Mouse (Mus musculus) MEL (cell line): ENCODE results near the gene Ly6f. TPM values are rescaled to one million over a fixed set of nuclear protein-coding genes. Genes with fewer than 3 reads are reported as not detected.

Experiments used
- DNase-seq: peaks from one replicate; pipeline ENCODE4 v3.0.0; 2011; ENCODE audit warnings: low read depth, low spot score
- H3K27ac ChIP-seq: 2 replicates; pipeline ENCODE4 v1.5.1; 2012; ENCODE audit warnings: low read depth, mild to moderate bottlenecking, control low read depth, low read length, moderate library complexity; ENCODE audit not compliant: control insufficient read depth
- H3K27me3 ChIP-seq, 2 experiments: fragments of 150-350 bp in 1 of 2; sonication (generic) in 1 of 2; 2 replicates each; pipeline ENCODE4 v1.6.1; 2012; ENCODE audit warnings: low read length in 2 of 2, mild to moderate bottlenecking in 2 of 2, improper control_type of control experiment in 1 of 2, moderate library complexity in 1 of 2; ENCODE audit not compliant: insufficient read depth in 2 of 2, control insufficient read depth in 1 of 2
- H3K36me3 ChIP-seq, 2 experiments: 2 replicates each; pipeline ENCODE4 v1.6.1; 2012 to 2014; ENCODE audit warnings: low read length in 2 of 2, improper control_type of control experiment in 1 of 2, inconsistent platforms in 1 of 2, mild to moderate bottlenecking in 1 of 2; ENCODE audit not compliant: insufficient read depth in 2 of 2, control insufficient read depth in 1 of 2
- H3K4me1 ChIP-seq, 2 experiments: fragments of 150-350 bp in 1 of 2; sonication (generic) in 1 of 2; 2 replicates each; pipeline ENCODE4 v1.6.1; 2012; ENCODE audit warnings: low read length in 2 of 2, improper control_type of control experiment in 1 of 2, mild to moderate bottlenecking in 1 of 2; ENCODE audit not compliant: insufficient read depth in 2 of 2, control insufficient read depth in 1 of 2
- H3K4me3 ChIP-seq, 2 experiments: fragments of 150-350 bp in 1 of 2; sonication (generic) in 1 of 2; 2 replicates each; pipeline ENCODE4 v1.5.1; 2012; ENCODE audit warnings: low read depth in 2 of 2, low read length in 2 of 2, mild to moderate bottlenecking in 2 of 2, moderate library complexity in 2 of 2, control low read depth in 1 of 2, improper control_type of control experiment in 1 of 2; ENCODE audit not compliant: control insufficient read depth in 1 of 2, insufficient read depth in 1 of 2
- H3K79me2 ChIP-seq: 2 replicates; pipeline ENCODE4 v1.6.1; 2012; ENCODE audit warnings: mild to moderate bottlenecking, low read length, moderate library complexity; ENCODE audit not compliant: control insufficient read depth, poor library complexity, insufficient read depth
- H3K9ac ChIP-seq: 2 replicates; pipeline ENCODE4 v1.6.1; 2012; ENCODE audit warnings: low read depth, mild to moderate bottlenecking, control low read depth, low read length, moderate library complexity; ENCODE audit not compliant: control insufficient read depth, poor library complexity, severe bottlenecking
- H3K9me3 ChIP-seq: fragments of 150-350 bp; sonication (generic); replicated peaks from 2 replicates; pipeline ENCODE4 v1.6.1; 2012; ENCODE audit warnings: mild to moderate bottlenecking, low read length, improper control_type of control experiment, moderate library complexity; ENCODE audit not compliant: insufficient read depth
- CHD2 ChIP-seq: IDR thresholded peaks from 2 replicates; pipeline ENCODE4 v1.6.1; 2011; ENCODE audit warnings: low read length, improper control_type of control experiment
- CTCF ChIP-seq, 3 experiments: IDR thresholded peaks in 2 of 3; conservative IDR thresholded peaks in 1 of 3; 2 replicates each; pipeline ENCODE4 v1.5.1; 2011 to 2012; ENCODE audit warnings: low read length in 3 of 3, low read depth in 2 of 3, mild to moderate bottlenecking in 2 of 3, improper control_type of control experiment in 1 of 3, inconsistent platforms in 1 of 3, mixed read lengths in 1 of 3, moderate library complexity in 1 of 3; ENCODE audit not compliant: control insufficient read depth in 1 of 3, insufficient read depth in 1 of 3, poor library complexity in 1 of 3, severe bottlenecking in 1 of 3
- EP300 ChIP-seq, 2 experiments: IDR thresholded peaks; 2 replicates each; pipeline ENCODE4 v1.6.1; 2011; ENCODE audit warnings: improper control_type of control experiment in 2 of 2, low read length in 2 of 2, low read depth in 1 of 2, mild to moderate bottlenecking in 1 of 2
- GABPA ChIP-seq: IDR thresholded peaks from 2 replicates; pipeline ENCODE4 v1.6.1; 2012; ENCODE audit warnings: low read depth, mild to moderate bottlenecking, inconsistent platforms, low read length, improper control_type of control experiment, moderate library complexity
- HCFC1 ChIP-seq: IDR thresholded peaks from 2 replicates; pipeline ENCODE4 v1.6.1; 2012; ENCODE audit warnings: low read depth, mild to moderate bottlenecking, inconsistent platforms, low read length, improper control_type of control experiment, moderate library complexity
- JUND ChIP-seq: IDR thresholded peaks from 2 replicates; pipeline ENCODE4 v1.6.1; 2011; ENCODE audit warnings: low read depth, mild to moderate bottlenecking, improper control_type of control experiment, low read length
- MAZ ChIP-seq: IDR thresholded peaks from 2 replicates; pipeline ENCODE4 v1.6.1; 2012; ENCODE audit warnings: low read depth, mild to moderate bottlenecking, inconsistent platforms, low read length, improper control_type of control experiment
- RAD21 ChIP-seq: IDR thresholded peaks from 2 replicates; pipeline ENCODE4 v1.6.1; 2011; ENCODE audit warnings: mild to moderate bottlenecking, low read depth, low read length, improper control_type of control experiment
- SIN3A ChIP-seq: IDR thresholded peaks from 2 replicates; pipeline ENCODE4 v1.6.1; 2012; ENCODE audit warnings: low read length, improper control_type of control experiment, inconsistent platforms
- TAL1 ChIP-seq: IDR thresholded peaks from 2 replicates; pipeline ENCODE4 v1.6.1; 2012; ENCODE audit warnings: mild to moderate bottlenecking, inconsistent platforms, low read length, moderate library complexity, mixed read lengths
- USF1 ChIP-seq: IDR thresholded peaks from 2 replicates; pipeline ENCODE4 v1.6.1; 2014; ENCODE audit warnings: low read depth, mild to moderate bottlenecking, inconsistent platforms, low read length, improper control_type of control experiment, moderate library complexity
- USF2 ChIP-seq, 2 experiments: IDR thresholded peaks; 2 replicates each; pipeline ENCODE4 v1.6.1; 2011 to 2012; ENCODE audit warnings: improper control_type of control experiment in 2 of 2, low read length in 2 of 2, borderline replicate concordance in 1 of 2, inconsistent platforms in 1 of 2, low read depth in 1 of 2, mild to moderate bottlenecking in 1 of 2; ENCODE audit not compliant: insufficient read depth in 1 of 2
- ZKSCAN1 ChIP-seq: IDR thresholded peaks from 2 replicates; pipeline ENCODE4 v1.6.1; 2012; ENCODE audit warnings: low read depth, mild to moderate bottlenecking, inconsistent platforms, low read length, improper control_type of control experiment, moderate library complexity
- polyA plus RNA-seq, 2 experiments: library from polyadenylated mRNA; stranded (reverse) in 1 of 2; unstranded in 1 of 2; fragments of >175 nt in 1 of 2; fragments of >200 nt in 1 of 2; gene quantifications; 2 replicates each; pipeline versions ENCODE4 v1.2.1 to v1.2.4; 2012; ENCODE audit warnings: low replicate concordance in 2 of 2, low read depth in 1 of 2; ENCODE audit not compliant: insufficient read length in 2 of 2, insufficient read depth in 1 of 2, missing spikeins in 1 of 2
- total RNA-seq: library from RNA; depleted of rRNA; stranded (reverse); fragments of 300-350 nt; gene quantifications from 2 replicates; pipeline ENCODE4 v1.2.3, GENCODE M21; 2012

Gene Ly6f
- total and polyA plus RNA-seq, 3 experiments = not detected

- H3K4me1 ChIP-seq = no peaks in the 10 kb centered on the region
These were observed 24.2 kb downstream of the Ly6f start for GRCm38 (mm10) chr15:75292377-75292776.

GRCm38 (mm10) chr15:75293873-75294385 lies 25.7 kb downstream of the Ly6f start:
- DNase-seq = no peak
- TF ChIP-seq JUND (no peak), RAD21 (no peak), EP300 (IDR thresholded peaks at IDR 0.05; ENCODE audit: low read depth in 1 of 2, low read length in 2 of 2) (no peak), USF1 (no peak), GABPA (no peak), HCFC1 (no peak), TAL1 (no peak), CHD2 (no peak), USF2 (IDR thresholded peaks at IDR 0.05; ENCODE audit: borderline replicate concordance in 1 of 2, insufficient read depth in 1 of 2, low read depth in 1 of 2, low read length in 2 of 2) (no peak), MAZ (no peak)
- no peaks in the 10 kb centered on the region for H3K36me3 ChIP-seq
- no peaks in the 10 kb centered on the region for H3K27me3 ChIP-seq
- no peak overlapping the region for H3K4me3 ChIP-seq
- H3K9me3 ChIP-seq = no peaks in the 10 kb centered on the region
- no peak overlapping the region for H3K9ac ChIP-seq
- H3K79me2 ChIP-seq = no peaks in the 10 kb centered on the region
- no peaks in the 10 kb centered on the region for H3K4me1 ChIP-seq
- H3K27ac ChIP-seq = no peak overlapping the region

More at GRCm38 (mm10) chr15:75292377-75292776, 24.2 kb downstream of the Ly6f start:
- Histone ChIP-seq H3K4me3 (no peak overlapping the region), H3K27me3 (no peaks in the 10 kb centered on the region), H3K79me2 (no peaks in the 10 kb centered on the region), H3K9ac (no peak overlapping the region), H3K27ac (no peak overlapping the region), H3K36me3 (no peaks in the 10 kb centered on the region), H3K9me3 (no peaks in the 10 kb centered on the region)
- no peak for DNase-seq
- TF ChIP-seq SIN3A (no peak), ZKSCAN1 (no peak), CTCF (IDR thresholded peaks at IDR 0.05 in 2 of 3, conservative IDR thresholded peaks at IDR 0.05 in 1 of 3; ENCODE audit: control insufficient read depth in 1 of 3, insufficient read depth in 1 of 3, low read depth in 2 of 3, low read length in 3 of 3, poor library complexity in 1 of 3, severe bottlenecking in 1 of 3) (no peak)
- TF ChIP-seq, all 39 proteins: peak for 0

- Histone ChIP-seq H3K9ac (no peak overlapping the region), H3K36me3 (no peaks in the 10 kb centered on the region), H3K27ac (no peak overlapping the region), H3K4me3 (no peak overlapping the region), H3K9me3 (no peaks in the 10 kb centered on the region), H3K79me2 (no peaks in the 10 kb centered on the region), H3K27me3 (no peaks in the 10 kb centered on the region), H3K4me1 (no peaks in the 10 kb centered on the region)
- TF ChIP-seq HCFC1 = no peak
- DNase-seq = no peak
These were observed 37.9 kb downstream of the Ly6f start for GRCm38 (mm10) chr15:75306101-75306500.
